In genomic region chr2:7056401-7056800, GRCm38 (mm10) we compare ENCODE assay signal across 19 mouse cellular contexts.
DNase-seq lines count a peak whose midpoint lies in the region; ATAC-seq and TF ChIP-seq lines count a peak whose summit lies in the region.
"Had no signal": no experiment of that assay in that cellular context is flagged by ENCODE, and none has a peak within 500 bp of the region (broad histone marks: within the 10 kb centered on the region; RNA-seq: fewer than 3 reads in every experiment).

No protein-coding gene starts in this region.

- peaks cover 25% of the 10 kb centered on the region for H3K4me1 ChIP-seq in forebrain, embryonic 15.5 days
- peaks cover 9% of the 10 kb centered on the region for H3K4me1 ChIP-seq in forebrain, embryonic 13.5 days
- H3K4me1 ChIP-seq in midbrain, embryonic 10.5 days: peaks cover 21% of the 10 kb centered on the region
- H3K4me1 ChIP-seq: hindbrain, embryonic 15.5 days; intestine, embryonic 15.5 days; midbrain, embryonic 12.5 days; neural tube, embryonic 12.5 days had no signal

- H3K36me3 ChIP-seq in forebrain, embryonic 15.5 days: no peaks in the 10 kb centered on the region
- no peaks in the 10 kb centered on the region for H3K36me3 ChIP-seq in forebrain, embryonic 13.5 days (ENCODE audit: poor library complexity, severe bottlenecking)
- H3K36me3 ChIP-seq in midbrain, embryonic 10.5 days: no peaks in the 10 kb centered on the region
- H3K36me3 ChIP-seq: embryonic facial prominence, embryonic 13.5 days; G1E; hindbrain, embryonic 15.5 days; intestine, embryonic 15.5 days; midbrain, embryonic 12.5 days; neural tube, embryonic 12.5 days had no signal

- peak; percentile 27; the same call in 1 of the 2 replicates for ATAC-seq in forebrain, embryonic 15.5 days (replicated peaks)
- ATAC-seq in forebrain, embryonic 13.5 days: no peak
- ATAC-seq: intestine, embryonic 15.5 days had no signal

- H3K4me2 ChIP-seq in forebrain, embryonic 15.5 days (replicated peaks): no peak overlapping the region
- H3K4me2 ChIP-seq in forebrain, embryonic 13.5 days: no peak overlapping the region
- H3K4me2 ChIP-seq: embryonic facial prominence, embryonic 13.5 days; hindbrain, embryonic 15.5 days; intestine, embryonic 15.5 days; midbrain, embryonic 12.5 days; neural tube, embryonic 12.5 days had no signal

- no peak overlapping the region for H3K4me3 ChIP-seq in forebrain, embryonic 15.5 days
- no peak overlapping the region for H3K4me3 ChIP-seq in forebrain, embryonic 13.5 days
- no peak overlapping the region for H3K4me3 ChIP-seq in left cerebral cortex, adult 2 months
- H3K4me3 ChIP-seq in midbrain, embryonic 10.5 days: no peak overlapping the region
- H3K4me3 ChIP-seq: embryonic facial prominence, embryonic 13.5 days; hindbrain, embryonic 15.5 days; intestine, embryonic 15.5 days; midbrain, embryonic 12.5 days; neural tube, embryonic 12.5 days had no signal

- no peak overlapping the region for H3K9ac ChIP-seq in forebrain, embryonic 15.5 days (replicated peaks)
- H3K9ac ChIP-seq in forebrain, embryonic 13.5 days: no peak overlapping the region
- H3K9ac ChIP-seq: embryonic facial prominence, embryonic 13.5 days; hindbrain, embryonic 15.5 days; intestine, embryonic 15.5 days; liver, embryonic 14.5 days; midbrain, embryonic 12.5 days; neural tube, embryonic 12.5 days had no signal

- intact Hi-C loops in left cerebral cortex, adult 2 months (cut with DNase I): no loop called here
- intact Hi-C loops in left cerebral cortex, postnatal 25 days (cut with DNase I): no loop called here
- intact Hi-C loops in left cerebral cortex, postnatal 10 days (cut with DNase I): no loop called here

- no peak for TF ChIP-seq CTCF in left cerebral cortex, adult 2 months (IDR thresholded peaks at IDR 0.05)

- WGBS in forebrain, embryonic 15.5 days: 36% methylated on average over 4 of the region's 4 CpGs
- 62% methylated on average over 4 of the region's 4 CpGs for WGBS in forebrain, embryonic 13.5 days
- 81% methylated on average over 4 of the region's 4 CpGs for WGBS in midbrain, embryonic 10.5 days

- H3K27me3 ChIP-seq in forebrain, embryonic 15.5 days: no peaks in the 10 kb centered on the region
- no peaks in the 10 kb centered on the region for H3K27me3 ChIP-seq in forebrain, embryonic 13.5 days
- H3K27me3 ChIP-seq in midbrain, embryonic 10.5 days (ENCODE audit: low read depth, poor library complexity, severe bottlenecking): no peaks in the 10 kb centered on the region
- H3K27me3 ChIP-seq: embryonic facial prominence, embryonic 13.5 days; hindbrain, embryonic 15.5 days; intestine, embryonic 15.5 days; midbrain, embryonic 12.5 days; neural tube, embryonic 12.5 days had no signal

- peak overlapping the region; percentile 46 for H3K27ac ChIP-seq in forebrain, embryonic 15.5 days (replicated peaks)
- H3K27ac ChIP-seq in forebrain, embryonic 13.5 days: no peak overlapping the region
- peak overlapping the region; percentile 0; the same call in 1 of the 2 replicates for H3K27ac ChIP-seq in left cerebral cortex, adult 2 months
- H3K27ac ChIP-seq in midbrain, embryonic 10.5 days (replicated peaks): no peak overlapping the region
- H3K27ac ChIP-seq: embryonic facial prominence, embryonic 13.5 days; hindbrain, embryonic 15.5 days; intestine, embryonic 15.5 days; liver, embryonic 14.5 days; midbrain, embryonic 12.5 days; neural tube, embryonic 12.5 days had no signal

- DNase-seq in left cerebral cortex, adult 2 months (ENCODE audit: extremely low spot score in 1 of 2, low spot score in 2 of 2): no peak
- DNase-seq in left cerebral cortex, postnatal 25 days (ENCODE audit: low spot score in 2 of 2): no peak
- peak; percentile 39 for DNase-seq in NIH3T3 (ENCODE audit: low read depth)
- DNase-seq in fibroblast of lung, adult 2 months (ENCODE audit: low read depth): peak; percentile 62
- DNase-seq in midbrain, embryonic 10.5 days (ENCODE audit: low spot score): no peak
- DNase-seq in left cerebral cortex, postnatal 10 days (ENCODE audit: extremely low spot score in 1 of 2, low spot score in 2 of 2): no peak
- DNase-seq: cerebellum, adult 9-10 months; heart, postnatal 4 days; kidney, postnatal 4 days; right cerebral cortex, postnatal 4 days had no signal

- H3K9me3 ChIP-seq in forebrain, embryonic 15.5 days: no peaks in the 10 kb centered on the region
- no peaks in the 10 kb centered on the region for H3K9me3 ChIP-seq in forebrain, embryonic 13.5 days (replicated peaks)
- H3K9me3 ChIP-seq in midbrain, embryonic 10.5 days (replicated peaks): no peaks in the 10 kb centered on the region
- H3K9me3 ChIP-seq: embryonic facial prominence, embryonic 13.5 days; G1E; hindbrain, embryonic 15.5 days; intestine, embryonic 15.5 days; midbrain, embryonic 12.5 days; neural tube, embryonic 12.5 days had no signal

Comparison
In these comparisons a context has a peak if more than half of its experiments do, and no peak if none do; other contexts are left out.
1. H3K27ac ChIP-seq: peak in forebrain, embryonic 15.5 days (single experiment) and left cerebral cortex, adult 2 months (single experiment); none in forebrain, embryonic 13.5 days (single experiment) and midbrain, embryonic 10.5 days (single experiment).
2. DNase-seq: peak in NIH3T3 (single experiment) and fibroblast of lung, adult 2 months (single experiment); none in left cerebral cortex, adult 2 months (0 of 2), left cerebral cortex, postnatal 25 days (0 of 2), midbrain, embryonic 10.5 days (single experiment) and left cerebral cortex, postnatal 10 days (0 of 2).